Mouse (Mus musculus) small intestine, adult 2 months (tissue): ENCODE data around the gene Esrrg. TPM values are rescaled to one million over a fixed set of nuclear protein-coding genes. Genes with fewer than 3 reads are reported as not detected.

Experiments used
- H3K27ac ChIP-seq: fragments of 200-500 bp; 2 replicates; pipeline ENCODE4 v1.5.1; 2012; ENCODE audit warnings: low read depth, low read length, control low read depth, inconsistent platforms; ENCODE audit not compliant: insufficient read depth
- H3K27me3 ChIP-seq: fragments of 200-500 bp; 2 replicates; pipeline ENCODE4 v1.6.1; 2012; ENCODE audit warnings: mild to moderate bottlenecking, moderate library complexity, low read length, inconsistent platforms; ENCODE audit not compliant: control insufficient read depth, insufficient read depth
- H3K36me3 ChIP-seq: fragments of 200-500 bp; 2 replicates; pipeline ENCODE4 v1.6.1; 2012; ENCODE audit warnings: mild to moderate bottlenecking, low read length, control low read depth, inconsistent platforms; ENCODE audit not compliant: control insufficient read depth, insufficient read depth
- H3K4me1 ChIP-seq: fragments of 200-500 bp; 2 replicates; pipeline ENCODE4 v1.6.1; 2012; ENCODE audit warnings: low read length, inconsistent platforms, mixed read lengths; ENCODE audit not compliant: control insufficient read depth, insufficient read depth, insufficient read length
- H3K4me3 ChIP-seq: fragments of 200-500 bp; 2 replicates; pipeline ENCODE4 v1.5.1; 2012; ENCODE audit warnings: low read depth, mild to moderate bottlenecking, control low read depth, inconsistent platforms, low read length, moderate library complexity
- CTCF ChIP-seq: fragments of 200-500 bp; IDR thresholded peaks from 2 replicates; pipeline ENCODE4 v1.5.1; 2012; ENCODE audit warnings: low read depth, mild to moderate bottlenecking, control low read depth, inconsistent platforms, low read length, moderate library complexity, mixed read lengths; ENCODE audit not compliant: insufficient replicate concordance, insufficient read length; ENCODE audit errors: extremely low read depth
- POLR2A ChIP-seq: fragments of 200-500 bp; IDR thresholded peaks from 2 replicates; pipeline ENCODE4 v1.6.1; 2012; ENCODE audit warnings: low read depth, mild to moderate bottlenecking, control low read depth, inconsistent platforms, low read length, moderate library complexity
- WGBS: fragments of 180-500 bp; shearing (Covaris S2); methylation state at CpG from one replicate; pipeline ENCODE4 v1.1.7; 2018; 5-methylcytosine and 5-hydroxymethylcytosine counted together
- polyA plus RNA-seq: library from polyadenylated mRNA; depleted of rRNA; stranded (reverse); fragments of >200 nt; gene quantifications from 2 replicates; pipeline ENCODE4 v1.2.3, GENCODE M21; 2012

The Esrrg gene
- polyA plus RNA-seq, 1 experiment, result 0.72 TPM

DNA sequence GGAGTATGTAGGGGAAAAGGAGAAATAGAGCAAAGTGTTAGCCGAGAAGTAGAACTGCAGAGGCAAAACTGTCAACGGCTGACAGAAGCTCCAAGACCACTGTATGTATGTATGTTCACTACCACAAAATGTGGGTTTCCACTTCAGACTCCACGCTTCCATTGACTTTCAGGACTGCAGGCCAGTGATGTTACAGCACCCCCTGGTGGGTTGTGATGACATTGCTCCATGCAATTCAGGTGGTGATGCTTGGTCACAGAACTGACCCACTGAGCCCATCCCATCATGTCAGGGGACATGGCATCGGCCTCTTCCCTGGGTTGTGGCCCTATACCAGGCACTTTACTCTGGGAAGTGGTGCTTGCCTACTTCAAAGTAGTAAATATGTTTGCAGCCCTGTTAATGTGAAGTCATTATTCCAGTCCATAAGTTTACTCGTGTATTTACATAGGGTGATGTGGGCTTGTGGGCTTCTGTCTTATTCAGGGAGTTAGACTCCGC lies 517.0 kb downstream of the Esrrg start:
- Histone ChIP-seq H3K4me1 (no peaks in the 10 kb centered on the region), H3K4me3 (no peak overlapping the region), H3K27me3 (no peaks in the 10 kb centered on the region), H3K27ac (no peak overlapping the region), H3K36me3 (no peaks in the 10 kb centered on the region)
- 91% methylated on average over 6 of the region's 6 CpGs for WGBS
- no peak for TF ChIP-seq CTCF
- TF ChIP-seq POLR2A, result no peak

DNA sequence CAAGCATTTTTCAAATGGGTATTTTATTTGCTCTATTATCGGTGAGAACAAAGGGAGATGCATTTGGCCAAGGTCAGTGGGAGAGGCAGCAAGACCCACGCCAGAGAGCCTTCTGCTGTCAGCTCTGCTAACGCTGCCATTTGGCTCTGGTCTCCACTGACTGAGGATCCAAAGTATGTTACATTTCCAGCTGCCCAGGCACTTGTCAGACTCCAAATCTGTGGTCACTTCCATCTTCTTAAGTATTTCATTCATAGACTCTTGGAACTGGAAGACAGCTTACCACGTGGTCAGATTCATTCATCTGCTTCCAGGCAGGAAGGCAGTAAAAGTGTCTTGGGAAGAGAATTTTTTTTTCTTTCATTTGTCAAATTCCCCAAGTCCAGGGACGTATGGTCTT lies 527.5 kb downstream of the Esrrg start:
- no peak overlapping the region for H3K4me3 ChIP-seq
- H3K4me1 ChIP-seq, result no peaks in the 10 kb centered on the region
- no peaks in the 10 kb centered on the region for H3K27me3 ChIP-seq
- H3K27ac ChIP-seq, result no peak overlapping the region
- TF ChIP-seq POLR2A (no peak), CTCF (no peak)
- WGBS, result 63% methylated on average over 5 of the region's 5 CpGs
- no peaks in the 10 kb centered on the region for H3K36me3 ChIP-seq

DNA sequence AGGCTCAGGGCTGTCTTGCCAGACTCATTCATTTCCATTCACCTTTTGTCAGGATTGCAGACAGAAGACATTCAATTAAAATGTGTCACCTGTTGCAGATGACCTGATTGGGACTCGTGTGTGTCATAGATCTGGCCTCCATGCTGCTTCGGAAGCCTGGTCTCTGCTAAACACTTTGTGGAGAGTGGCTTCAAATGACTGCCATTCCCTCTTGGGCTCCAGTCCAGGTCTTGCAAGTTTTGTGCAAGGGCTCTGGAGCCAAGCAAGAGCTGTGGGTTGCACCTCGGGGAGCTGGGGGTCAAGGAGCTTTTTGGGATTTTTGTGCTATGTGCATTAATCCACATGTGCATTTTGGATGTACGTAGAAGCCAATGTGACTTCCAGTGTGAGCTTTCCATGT lies 530.9 kb downstream of the Esrrg start:
- no peak overlapping the region for H3K4me3 ChIP-seq
- no peak for TF ChIP-seq POLR2A
- no peak for TF ChIP-seq CTCF
- 64% methylated on average over 4 of the region's 4 CpGs for WGBS
- H3K4me1 ChIP-seq, result no peaks in the 10 kb centered on the region
- H3K27me3 ChIP-seq, result no peaks in the 10 kb centered on the region
- no peaks in the 10 kb centered on the region for H3K36me3 ChIP-seq
- H3K27ac ChIP-seq, result no peak overlapping the region

DNA sequence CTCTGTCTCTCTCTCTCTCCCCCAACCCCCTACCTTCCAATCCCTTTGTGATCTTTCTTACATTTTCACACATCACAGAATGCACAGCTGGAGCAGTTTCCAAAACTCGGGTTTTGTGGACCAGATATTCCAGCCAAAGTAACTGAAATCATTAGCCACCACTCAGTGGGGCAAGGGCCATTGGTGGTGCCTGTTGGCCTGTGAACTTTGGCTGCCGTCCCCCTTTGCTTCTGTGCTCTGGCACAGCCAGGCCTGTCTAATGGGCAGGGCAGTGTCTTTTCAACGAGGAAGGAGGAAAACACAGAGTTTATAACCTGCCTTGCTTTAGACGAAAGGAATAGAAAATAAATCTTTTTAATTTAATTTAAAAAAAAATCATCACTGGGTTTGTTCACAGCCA lies 531.6 kb downstream of the Esrrg start:
- no peak overlapping the region for H3K4me3 ChIP-seq
- no peaks in the 10 kb centered on the region for H3K4me1 ChIP-seq
- no peaks in the 10 kb centered on the region for H3K36me3 ChIP-seq
- WGBS, result 54% methylated on average over 4 of the region's 4 CpGs
- TF ChIP-seq CTCF (no peak), POLR2A (no peak)
- no peak overlapping the region for H3K27ac ChIP-seq
- H3K27me3 ChIP-seq, result no peaks in the 10 kb centered on the region

GRCm38 (mm10) chr1:188147381-188148156 lies 539.0 kb downstream of the Esrrg start:
- Histone ChIP-seq H3K4me1 (no peaks in the 10 kb centered on the region), H3K27me3 (no peaks in the 10 kb centered on the region), H3K36me3 (no peaks in the 10 kb centered on the region), H3K27ac (no peak overlapping the region), H3K4me3 (no peak overlapping the region)
- TF ChIP-seq CTCF (no peak), POLR2A (no peak)
- 80% methylated on average over 12 of the region's 12 CpGs for WGBS

DNA sequence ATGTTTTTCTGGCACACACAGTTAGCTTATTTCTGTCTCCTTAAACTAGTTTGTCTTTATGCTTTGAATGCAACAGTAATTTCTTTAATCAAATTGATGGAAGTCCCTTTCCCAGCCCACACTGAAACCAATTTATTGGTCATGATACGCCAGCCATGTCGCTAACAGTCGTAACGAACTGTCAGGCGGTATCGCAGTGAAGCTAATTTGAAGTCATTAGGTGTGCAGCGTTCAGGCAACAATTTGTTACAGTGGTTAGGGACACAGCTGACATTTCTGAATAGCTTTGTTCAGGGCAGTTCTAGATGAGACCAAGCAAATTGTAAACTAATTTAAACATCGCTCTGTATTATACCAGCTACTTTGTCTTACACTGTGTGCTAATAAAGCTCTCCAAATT lies 542.5 kb downstream of the Esrrg start:
- TF ChIP-seq CTCF (no peak), POLR2A (no peak)
- WGBS, result 95% methylated on average over 8 of the region's 8 CpGs
- no peak overlapping the region for H3K27ac ChIP-seq
- no peaks in the 10 kb centered on the region for H3K4me1 ChIP-seq
- no peaks in the 10 kb centered on the region for H3K36me3 ChIP-seq
- no peaks in the 10 kb centered on the region for H3K27me3 ChIP-seq
- H3K4me3 ChIP-seq, result no peak overlapping the region

- Histone ChIP-seq H3K4me1 (no peaks in the 10 kb centered on the region), H3K4me3 (no peak overlapping the region), H3K27ac (no peak overlapping the region), H3K36me3 (no peaks in the 10 kb centered on the region), H3K27me3 (no peaks in the 10 kb centered on the region)
- no peak for TF ChIP-seq CTCF
- TF ChIP-seq POLR2A, result no peak
- WGBS, result 95% methylated on average over 2 of the region's 2 CpGs
Measured at GRCm38 (mm10) chr1:188152011-188152410, 543.4 kb downstream of the Esrrg start.

- H3K27me3 ChIP-seq, result no peaks in the 10 kb centered on the region
- no peak overlapping the region for H3K4me3 ChIP-seq
- H3K4me1 ChIP-seq, result no peaks in the 10 kb centered on the region
- WGBS, result 86% methylated on average over 2 of the region's 2 CpGs
- no peak for TF ChIP-seq POLR2A
- TF ChIP-seq CTCF, result no peak
- no peaks in the 10 kb centered on the region for H3K36me3 ChIP-seq
- H3K27ac ChIP-seq, result no peak overlapping the region
Measured at GRCm38 (mm10) chr1:188153665-188154064, 545.1 kb downstream of the Esrrg start.
